Mouse (Mus musculus) heart, adult 11 months (tissue): ENCODE results near the gene Cuta.

Experiments
- DNase-seq: peaks from one replicate; pipeline ENCODE4 v3.0.0; 2022

Cuta gene

GRCm38 (mm10) chr17:26884995-26885926 is 54.1 kb downstream of the Cuta start:
- DNase-seq, result peak; percentile 98
